Mouse (Mus musculus): Measurements from ENCODE around the gene Tubg2.

DNA sequence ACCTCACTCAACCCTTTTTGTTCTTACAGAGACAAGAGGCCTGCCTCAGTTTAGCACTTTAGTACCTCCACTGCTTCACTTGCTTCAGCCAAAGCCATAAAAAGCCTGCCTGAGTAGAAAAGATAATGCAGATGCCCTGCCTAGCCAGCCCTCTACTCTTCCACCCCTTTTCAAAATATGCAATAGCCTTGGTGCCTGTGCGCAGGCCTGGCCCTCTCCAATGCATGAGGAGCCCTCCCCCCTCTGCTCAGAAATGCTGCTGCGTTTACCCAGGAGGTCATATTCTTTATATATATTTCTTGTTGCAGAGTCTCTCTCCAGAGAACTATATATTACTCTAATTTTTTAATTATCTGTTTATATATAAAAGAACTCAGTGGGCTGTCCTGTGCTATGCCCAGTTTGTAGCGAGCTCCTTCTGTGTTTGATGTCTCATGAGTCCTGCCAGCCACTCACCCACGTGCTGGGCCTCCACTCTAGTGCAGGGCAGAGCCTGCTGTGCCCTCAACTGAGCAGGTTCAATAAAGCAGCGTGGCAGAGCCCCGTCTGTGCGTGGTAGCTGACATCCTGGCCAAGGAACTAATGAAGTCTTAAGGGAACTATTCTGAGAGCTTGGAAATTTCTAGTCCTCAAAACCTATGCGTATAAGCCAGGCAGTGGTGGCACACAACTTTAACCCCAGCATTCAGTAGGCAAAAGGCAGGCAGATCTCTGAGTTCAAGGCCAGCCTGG is 34.6 kb downstream of the Tubg2 start:
- TF ChIP-seq CTCF (IDR thresholded peaks at IDR 0.05; ENCODE audit: low read depth) (no peak), EP300 (IDR thresholded peaks at IDR 0.05; ENCODE audit: low read depth) (no peak)
